Mouse (Mus musculus): ENCODE measurements around the gene Tmem242.

- TF ChIP-seq POLR2A (IDR thresholded peaks at IDR 0.05; ENCODE audit: low read depth, low read length), result no peak
- TF ChIP-seq CTCF (IDR thresholded peaks at IDR 0.05; ENCODE audit: extremely low read depth, insufficient read length, insufficient replicate concordance, low read depth, low read length), result no peak
Observed at GRCm38 (mm10) chr17:5483456-5483855, 43.4 kb upstream of the Tmem242 start.

Data from small intestine, adult 2 months (tissue).